Mouse (Mus musculus) granulocyte monocyte progenitor cell, adult 5-6 weeks (primary cell): ENCODE data around the gene Tcap. TPM values are rescaled to one million over a fixed set of nuclear protein-coding genes. Genes with fewer than 3 reads are reported as not detected.
A peak's percentile ranks its signal among the peaks of the same experiment; 100 is the strongest.
"Not testable (repeated sequence)": the region's sequence is repeated elsewhere in the genome, so short reads cannot be mapped to it uniquely, and the experiment has no call there.

Source experiments
- ATAC-seq: replicated peaks from 2 replicates; pipeline ENCODE4 v1.8.0; 2016; ENCODE audit warnings: mild to moderate bottlenecking, moderate TSS enrichment, inconsistent platforms; ENCODE audit not compliant: poor library complexity, severe bottlenecking
- total RNA-seq, 2 experiments: library from RNA; stranded (forward) in 1 of 2; stranded (reverse) in 1 of 2; fragments of 200-712, 200-1000 nt in 1 of 2; fragments of >200 nt in 1 of 2; fragmentation: Nextera tagmentation in 1 of 2; gene quantifications; 2 replicates each; pipeline ENCODE4 v1.2.3; 2014 to 2017

Gene Tcap
- total RNA-seq, 2 experiments from 2014 or later = not detected

DNA sequence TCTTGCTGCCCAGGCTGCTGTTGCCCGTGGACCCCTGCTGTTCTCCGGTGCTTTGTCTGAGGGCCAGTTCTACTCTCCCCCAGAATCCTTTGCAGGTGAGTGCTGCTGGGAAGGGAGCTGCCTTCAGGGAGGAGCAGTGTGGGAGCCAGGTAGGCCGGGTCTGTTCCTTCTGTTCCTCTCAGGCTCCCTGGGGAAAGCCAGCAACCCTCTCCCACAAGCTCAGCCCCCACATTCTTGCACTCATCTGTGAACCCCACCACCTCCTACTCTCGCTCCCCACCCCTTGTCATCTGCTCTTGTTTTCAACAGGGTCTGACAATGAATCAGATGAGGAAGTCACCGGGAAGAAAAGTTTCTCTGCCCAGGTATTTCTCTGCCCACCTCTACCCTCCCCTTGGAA is 6.9 kb upstream of the Tcap start:
- ATAC-seq = no peak

GRCm38 (mm10) chr11:98377787-98378186 is 5.8 kb upstream of the Tcap start:
- ATAC-seq = no peak

DNA sequence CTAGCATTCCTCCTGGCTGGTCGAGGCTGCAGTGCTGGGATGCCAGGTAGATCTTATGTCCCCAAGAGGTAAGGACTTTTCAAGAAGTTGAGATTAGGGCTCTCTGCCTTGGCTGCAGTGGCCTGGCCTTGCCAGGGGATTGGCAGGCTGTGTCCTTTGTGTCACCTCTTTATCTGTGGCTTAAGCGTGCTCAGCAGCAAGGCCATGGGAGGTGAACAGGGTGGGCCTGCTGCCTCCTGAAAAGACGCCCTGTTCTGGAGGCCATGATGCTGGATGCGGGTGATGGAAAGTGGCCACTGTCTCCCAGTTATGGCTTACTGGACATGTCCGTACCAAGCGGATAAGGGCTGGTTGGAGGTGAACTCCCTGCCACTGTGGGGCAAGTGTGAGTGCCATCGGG is 4.2 kb upstream of the Tcap start:
- no peak for ATAC-seq

DNA sequence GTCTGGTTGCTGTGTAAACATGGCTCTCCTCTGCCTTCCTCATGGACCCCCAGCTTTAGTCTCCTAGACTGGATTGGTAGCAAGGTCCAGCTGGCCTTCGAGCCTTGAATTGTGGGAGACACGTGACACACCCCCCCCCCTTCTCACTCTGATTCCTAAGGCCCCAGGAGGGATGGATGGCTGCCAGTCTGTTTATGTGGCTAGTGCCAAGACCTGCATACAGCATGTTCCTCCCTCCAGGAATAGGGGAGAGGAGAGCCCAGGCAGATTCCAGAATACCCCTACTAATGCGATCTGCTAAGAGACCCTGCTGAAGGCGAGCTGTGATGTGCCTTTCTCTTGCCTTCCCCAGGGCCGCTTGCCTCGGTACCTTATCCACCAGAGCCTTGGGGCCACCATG is 3.5 kb upstream of the Tcap start:
- ATAC-seq = no peak

DNA sequence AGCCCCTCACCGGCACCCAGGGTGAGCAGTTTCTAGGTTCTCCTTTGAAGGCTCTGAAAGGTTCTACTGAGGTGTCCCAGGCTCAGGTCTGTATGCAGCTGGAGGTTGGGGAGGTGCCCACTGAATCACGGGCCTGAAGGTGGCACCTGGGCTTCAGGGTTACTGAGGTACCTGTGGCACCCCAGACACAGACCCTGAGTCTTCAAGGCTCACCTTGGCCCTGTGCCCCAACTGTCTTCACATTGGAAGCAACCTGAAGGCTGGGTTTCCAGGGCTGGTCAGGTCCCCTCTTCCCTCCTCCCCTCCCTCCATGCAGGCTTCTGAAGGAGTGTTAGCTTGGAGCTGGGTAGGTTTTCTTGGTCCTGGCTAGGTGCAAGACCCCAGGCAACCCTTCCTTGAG is 2.0 kb upstream of the Tcap start:
- ATAC-seq = no peak

GRCm38 (mm10) chr11:98382405-98382804 is 1.2 kb upstream of the Tcap start:
- ATAC-seq = not testable (repeated sequence)

DNA sequence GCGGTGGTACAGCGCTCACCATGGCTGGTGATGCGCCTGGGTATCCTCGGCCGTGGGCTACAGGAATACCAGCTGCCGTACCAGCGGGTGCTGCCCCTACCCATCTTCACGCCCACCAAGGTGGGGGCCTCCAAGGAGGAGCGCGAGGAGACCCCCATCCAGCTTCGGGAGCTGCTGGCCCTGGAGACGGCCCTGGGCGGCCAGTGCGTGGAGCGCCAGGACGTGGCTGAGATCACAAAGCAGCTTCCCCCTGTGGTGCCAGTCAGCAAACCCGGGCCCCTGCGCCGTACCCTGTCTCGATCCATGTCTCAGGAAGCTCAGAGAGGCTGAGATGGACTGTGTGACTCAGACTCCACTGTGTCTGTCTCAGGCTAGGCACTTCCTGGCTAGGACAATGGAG is 605 bp downstream of the Tcap start:
- no peak for ATAC-seq

DNA sequence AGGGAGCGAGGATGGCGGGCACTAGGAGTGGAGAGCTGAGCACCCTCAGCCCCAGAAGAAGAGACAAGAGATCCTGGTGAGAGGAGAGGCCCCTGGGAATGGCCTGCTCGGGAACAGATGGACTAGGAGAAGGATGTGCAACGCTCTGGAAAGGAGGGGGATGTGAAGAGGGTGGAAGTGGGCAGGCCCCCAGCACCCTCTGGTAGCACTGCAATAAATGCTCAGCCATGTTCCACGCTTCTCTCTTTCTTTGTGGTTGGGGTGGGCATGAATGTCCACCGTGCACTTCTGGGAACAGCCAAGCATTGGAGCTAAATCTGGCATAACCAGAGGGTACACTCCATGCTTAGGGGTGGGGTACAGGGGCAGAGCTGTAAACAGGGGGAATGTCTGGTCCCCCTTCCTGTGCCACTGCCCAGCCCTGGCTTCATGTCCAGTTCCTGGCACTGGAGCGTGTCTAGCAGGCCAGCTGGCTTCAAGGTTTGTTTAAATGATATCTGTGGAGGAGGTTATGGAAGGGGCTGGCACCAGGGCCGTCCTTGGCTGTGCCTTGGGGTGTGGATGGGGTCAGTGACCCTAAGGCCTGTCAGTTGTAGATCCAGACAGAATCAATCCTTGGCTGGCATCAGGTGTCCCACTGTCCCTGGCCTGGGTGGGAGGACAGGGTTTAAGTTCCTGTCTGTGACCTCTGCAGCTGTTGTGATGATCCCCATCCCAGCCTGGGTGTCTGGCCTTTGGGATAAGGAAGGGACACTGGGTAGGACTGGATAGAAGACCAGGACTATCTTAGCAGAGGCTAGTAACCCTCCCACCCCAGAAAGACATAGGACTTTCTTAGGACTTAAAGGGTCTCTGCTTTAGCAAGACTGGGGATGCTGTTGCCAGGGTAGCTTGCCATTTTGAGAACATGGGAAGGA is 1.4 kb downstream of the Tcap start:
- no peak for ATAC-seq

DNA sequence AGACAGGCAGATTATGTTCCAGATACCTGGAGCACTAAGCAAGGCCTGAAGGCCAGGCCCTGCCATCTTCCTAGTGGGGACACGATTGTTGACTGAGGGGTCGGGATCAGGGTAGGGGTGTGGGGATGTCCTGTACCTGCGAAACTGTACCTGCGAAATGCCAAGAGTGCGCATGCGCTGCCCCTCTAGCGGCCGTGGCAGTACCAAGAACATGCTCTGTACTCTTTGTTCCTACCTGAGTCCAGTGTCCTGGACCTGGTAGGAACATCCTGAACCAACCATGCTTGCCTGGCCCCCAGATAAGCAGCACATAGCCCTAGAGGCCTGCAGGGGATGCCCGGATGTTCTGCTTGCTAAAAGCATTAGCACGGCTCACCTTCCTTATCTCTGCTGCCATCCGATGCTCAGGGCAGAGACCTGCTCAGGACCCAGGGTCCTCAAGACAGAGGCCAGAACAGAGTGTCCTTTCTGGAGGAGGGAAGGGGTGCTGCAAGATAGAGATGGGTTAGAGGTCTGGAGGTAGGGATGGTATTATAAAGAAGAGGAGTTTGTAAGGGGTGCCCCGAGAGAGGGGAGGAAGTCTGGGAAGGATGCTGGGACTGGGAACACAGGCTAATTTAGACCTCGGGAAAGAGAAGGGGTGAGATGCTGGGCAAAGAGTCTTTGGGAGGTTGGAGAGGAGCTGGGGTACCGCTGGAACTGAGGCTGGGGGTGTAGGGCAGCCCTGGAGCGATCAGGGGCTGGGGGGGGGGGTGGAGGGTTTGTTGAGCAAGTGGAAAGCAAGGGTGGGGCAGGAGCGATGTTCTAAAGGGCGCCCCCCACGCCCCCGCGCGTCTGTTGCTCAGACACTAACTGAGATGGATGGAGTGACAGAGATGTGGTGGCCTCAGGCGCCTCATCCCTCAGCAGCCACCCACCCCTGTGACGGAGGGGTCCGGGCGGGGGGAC is 2.3 kb downstream of the Tcap start, which contains the start of gene Pnmt:
Gene Pnmt, plus strand, starts transcription at position 813 of the 948 bp plus-strand sequence.
- ATAC-seq = no peak

- no peak for ATAC-seq
Measured at GRCm38 (mm10) chr11:98386596-98386995, 3.0 kb downstream of the Tcap start.

GRCm38 (mm10) chr11:98387056-98387577 is 3.5 kb downstream of the Tcap start:
- no peak for ATAC-seq

GRCm38 (mm10) chr11:98388282-98388681 is 4.7 kb downstream of the Tcap start:
- ATAC-seq = no peak

DNA sequence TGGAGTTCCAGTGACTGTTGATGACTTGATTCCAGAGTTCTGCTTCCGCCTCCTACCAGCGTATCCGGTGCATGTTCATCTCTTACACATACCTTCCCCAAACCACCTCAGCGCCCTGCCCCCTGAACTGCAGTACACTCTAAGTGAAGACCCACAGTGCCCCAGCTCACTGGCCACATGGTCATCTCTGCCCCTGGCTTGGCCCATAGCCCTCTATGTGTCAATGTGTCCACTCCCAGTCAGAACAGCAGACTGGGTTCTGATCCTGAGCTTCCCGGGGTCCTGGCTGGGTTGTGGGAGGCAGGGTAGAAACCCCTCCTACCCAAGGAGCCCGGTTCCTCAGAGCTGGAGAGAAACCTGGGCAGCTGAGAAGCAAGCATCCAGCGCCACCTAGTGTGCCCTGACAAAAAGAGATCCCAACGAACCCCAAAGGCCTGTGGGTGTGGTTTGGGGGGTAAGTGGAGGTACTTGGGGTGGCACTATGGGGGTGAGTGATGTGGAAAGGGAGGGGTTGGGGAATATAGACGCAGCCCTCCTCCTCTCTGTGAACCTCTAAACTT is 5.7 kb downstream of the Tcap start:
- ATAC-seq = peak; percentile 52

- ATAC-seq = no peak
Measured at GRCm38 (mm10) chr11:98390141-98390540, 6.5 kb downstream of the Tcap start.

DNA sequence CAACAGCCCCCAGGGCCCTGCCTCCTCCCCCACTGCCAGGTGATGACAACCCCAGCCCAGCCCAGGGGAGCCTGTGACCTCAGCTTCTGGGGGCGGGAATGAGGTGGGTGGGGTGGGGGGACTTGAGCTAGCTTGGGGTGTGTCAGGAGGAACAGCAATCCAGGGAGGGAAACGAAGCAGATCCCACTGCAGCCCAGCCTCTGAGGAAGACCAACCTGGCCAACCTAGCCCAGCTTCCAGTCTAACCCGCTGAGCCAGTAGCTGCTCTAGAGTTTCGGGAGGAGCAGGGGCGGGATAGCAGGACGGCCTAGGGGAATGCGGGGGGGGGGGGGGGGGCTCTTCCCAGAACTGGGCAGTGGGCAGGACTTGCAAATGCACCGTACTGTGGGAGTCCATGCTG is 8.4 kb downstream of the Tcap start:
- no peak for ATAC-seq

- peak; percentile 8; the same call in 1 of the 2 replicates for ATAC-seq
Measured at GRCm38 (mm10) chr11:98392645-98393044, 9.0 kb downstream of the Tcap start.

- peak; percentile 53 for ATAC-seq
Measured at GRCm38 (mm10) chr11:98393317-98393716, 9.7 kb downstream of the Tcap start.

GRCm38 (mm10) chr11:98394301-98394700 is 10.7 kb downstream of the Tcap start:
- ATAC-seq = no peak

DNA sequence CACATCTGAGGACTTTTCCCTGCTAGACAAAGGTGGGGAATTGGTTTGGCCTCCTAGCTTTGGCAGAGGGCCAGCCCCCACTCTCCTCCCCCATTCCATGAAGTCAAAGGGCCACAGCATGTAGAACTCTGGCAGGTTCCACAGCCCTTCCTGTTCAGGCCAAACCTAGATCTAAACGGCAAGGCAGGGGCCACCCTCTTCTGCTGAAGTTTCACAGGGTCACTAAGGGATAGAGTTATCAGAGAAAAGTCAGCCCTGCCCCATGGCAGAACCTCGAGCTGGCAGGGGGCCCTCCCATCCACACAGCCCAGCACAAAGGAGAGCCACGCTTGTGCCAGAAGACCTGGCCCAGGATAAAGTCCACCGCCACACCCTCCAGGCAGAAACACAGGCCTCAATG is 11.4 kb downstream of the Tcap start:
- ATAC-seq = no peak

- no peak for ATAC-seq
Measured at GRCm38 (mm10) chr11:98397946-98398345, 14.3 kb downstream of the Tcap start.
